Mouse (Mus musculus): Measurements from ENCODE around the gene Csrnp2.

GRCm38 (mm10) chr15:100458055-100458454, 37.2 kb downstream of the Csrnp2 start:
- peak; percentile 21; the same call in 1 of the 2 replicates for TF ChIP-seq CTCF (IDR thresholded peaks at IDR 0.05; ENCODE audit: borderline replicate concordance, insufficient read depth, low read length)
- no peak for TF ChIP-seq POLR2A (IDR thresholded peaks at IDR 0.05; ENCODE audit: low read depth, low read length)

Measured in embryonic fibroblast, embryonic 13.5 days (primary cell).